Mouse (Mus musculus) gonadal fat pad, adult 2 months (tissue): ENCODE data around the gene Ankrd65. TPM values are rescaled to one million over a fixed set of nuclear protein-coding genes. Genes with fewer than 3 reads are reported as not detected.

Source experiments
- DNase-seq: peaks from one replicate; pipeline ENCODE4 v3.0.0-alpha.2; 2012; ENCODE audit warnings: low read depth
- polyA plus RNA-seq: library from polyadenylated mRNA; depleted of rRNA; stranded (reverse); fragments of >200 nt; gene quantifications from 2 replicates; pipeline ENCODE4 v1.2.3, GENCODE M21; 2012; rRNA removed

Gene Ankrd65
- polyA plus RNA-seq, 1 experiment: 1.9 TPM

- DNase-seq: no peak
These were observed 57.5 kb downstream of the Ankrd65 start for GRCm38 (mm10) chr4:155847591-155848352.

DNA sequence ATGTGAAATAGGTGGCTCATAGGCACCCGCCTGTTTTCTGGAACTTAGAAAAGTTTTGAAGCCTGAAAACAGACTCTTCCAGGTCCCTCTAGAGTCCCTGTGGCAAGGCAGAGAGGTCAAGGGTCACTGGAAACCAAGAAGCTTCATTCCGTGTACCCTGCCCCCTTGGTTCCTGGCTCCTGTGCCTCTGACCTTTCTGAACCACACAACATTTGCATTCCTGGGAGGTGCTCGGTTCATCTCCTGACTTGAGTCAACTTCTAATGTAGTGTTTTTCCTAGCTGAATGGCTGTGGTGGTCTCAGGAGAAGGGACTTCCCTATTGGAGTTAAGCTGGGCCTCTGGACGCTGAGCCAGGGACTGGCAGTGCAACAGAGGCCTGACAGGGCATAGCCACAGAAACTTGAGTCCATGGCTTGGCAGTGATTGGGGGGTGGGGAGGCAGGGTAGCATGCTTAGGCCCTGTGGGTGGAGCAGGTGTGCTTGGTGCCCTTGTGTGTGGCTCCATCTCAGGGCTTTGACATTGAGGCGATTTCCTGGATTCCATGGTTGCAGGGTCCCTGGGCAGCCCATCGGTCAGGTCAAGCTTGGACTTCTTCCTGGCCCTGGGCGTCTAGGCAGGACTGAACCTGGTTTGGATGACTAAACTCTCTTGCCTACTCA, 58.3 kb downstream of the Ankrd65 start:
- no peak for DNase-seq

Other genes starting within 250 kb of the Ankrd65 start
- 163 and 200 TPM in 2 replicates for gene Nadk, start 228.1 kb upstream of the Ankrd65 start, polyA plus RNA-seq
- gene Slc35e2, start 189.0 kb upstream of the Ankrd65 start, polyA plus RNA-seq: 29.2 and 40.0 TPM in 2 replicates
- 17.2 and 26.3 TPM in 2 replicates for gene Cdk11b, start 165.6 kb upstream of the Ankrd65 start, polyA plus RNA-seq
- gene Gm10563, start 145.0 kb upstream of the Ankrd65 start, polyA plus RNA-seq: not detected in 2 replicates
- gene Mmp23, start 137.1 kb upstream of the Ankrd65 start, polyA plus RNA-seq: 58.9 and 64.6 TPM in 2 replicates
- gene Mib2, start 121.2 kb upstream of the Ankrd65 start, polyA plus RNA-seq: 52.9 TPM in 2 replicates
- gene Fndc10, start 96.1 kb upstream of the Ankrd65 start, polyA plus RNA-seq: 35.3 and 39.7 TPM in 2 replicates
- gene Ssu72, start 85.6 kb upstream of the Ankrd65 start, polyA plus RNA-seq: 105 and 122 TPM in 2 replicates
- 0.98 and 1.2 TPM in 2 replicates for gene Tmem240, start 55.6 kb upstream of the Ankrd65 start, polyA plus RNA-seq
- gene Atad3a, start 29.3 kb upstream of the Ankrd65 start, polyA plus RNA-seq: 52.8 and 68.3 TPM in 2 replicates
- 21.2 and 28.0 TPM in 2 replicates for gene Vwa1, start 15.7 kb upstream of the Ankrd65 start, polyA plus RNA-seq
- 2.4 and 4.7 TPM in 2 replicates for gene Tmem88b, start 4.6 kb upstream of the Ankrd65 start, polyA plus RNA-seq
- gene Mrpl20, start 12.4 kb downstream of the Ankrd65 start, polyA plus RNA-seq: 71.2 and 101 TPM in 2 replicates
- gene Ccnl2, start 22.1 kb downstream of the Ankrd65 start, polyA plus RNA-seq: 63.7 and 69.3 TPM in 2 replicates
- 122 and 145 TPM in 2 replicates for gene Aurkaip1, start 40.8 kb downstream of the Ankrd65 start, polyA plus RNA-seq
- gene Mxra8, start 49.2 kb downstream of the Ankrd65 start, polyA plus RNA-seq: 156 and 190 TPM in 2 replicates
- 124 and 139 TPM in 2 replicates for gene Dvl1, start 57.0 kb downstream of the Ankrd65 start, polyA plus RNA-seq
- gene Tas1r3, start 72.9 kb downstream of the Ankrd65 start, polyA plus RNA-seq: 0.34 and 0.43 TPM in 2 replicates
- gene Cptp, start 79.0 kb downstream of the Ankrd65 start, polyA plus RNA-seq: 30.8 and 31.0 TPM in 2 replicates
- gene Ints11, start 79.1 kb downstream of the Ankrd65 start, polyA plus RNA-seq: 33.7 and 36.5 TPM in 2 replicates
- gene Pusl1, start 101.3 kb downstream of the Ankrd65 start, polyA plus RNA-seq: 44.0 and 49.9 TPM in 2 replicates
- gene Acap3, start 101.4 kb downstream of the Ankrd65 start, polyA plus RNA-seq: 27.7 and 28.2 TPM in 2 replicates
- gene Ube2j2, start 153.4 kb downstream of the Ankrd65 start, polyA plus RNA-seq: 47.7 and 53.3 TPM in 2 replicates
- gene C1qtnf12, start 171.9 kb downstream of the Ankrd65 start, polyA plus RNA-seq: 131 and 135 TPM in 2 replicates
- gene B3galt6, start 202.2 kb downstream of the Ankrd65 start, polyA plus RNA-seq: 8.8 and 9.6 TPM in 2 replicates
- gene Sdf4, start 202.4 kb downstream of the Ankrd65 start, polyA plus RNA-seq: 119 and 131 TPM in 2 replicates
- gene Tnfrsf4, start 223.4 kb downstream of the Ankrd65 start, polyA plus RNA-seq: 3.5 and 3.8 TPM in 2 replicates
- 3.5 and 3.6 TPM in 2 replicates for gene Tnfrsf18, start 235.7 kb downstream of the Ankrd65 start, polyA plus RNA-seq